Mouse (Mus musculus) spleen, adult 2 months (tissue): ENCODE measurements around the gene Sumo2. TPM values are rescaled to one million over a fixed set of nuclear protein-coding genes. Genes with fewer than 3 reads are reported as not detected.
"Not testable (repeated sequence)": the region's sequence is repeated elsewhere in the genome, so short reads cannot be mapped to it uniquely, and the experiment has no call there.

Experiments used
- DNase-seq, 2 experiments: peaks; one replicate each; pipeline versions ENCODE4 v3.0.0 to v3.0.0-alpha.2; 2012 to 2021; ENCODE audit warnings: low spot score in 2 of 2, low read depth in 1 of 2
- H3K27ac ChIP-seq: fragments of 200-500 bp; 2 replicates; pipeline ENCODE4 v1.5.1; 2012; ENCODE audit warnings: low read length, inconsistent platforms; ENCODE audit not compliant: insufficient read depth
- H3K27me3 ChIP-seq: fragments of 200-500 bp; 2 replicates; pipeline ENCODE4 v1.6.1; 2012; ENCODE audit warnings: mild to moderate bottlenecking, moderate library complexity, low read length, inconsistent platforms; ENCODE audit not compliant: control insufficient read depth, insufficient read depth
- H3K36me3 ChIP-seq: fragments of 200-500 bp; 2 replicates; pipeline ENCODE4 v1.6.1; 2012; ENCODE audit warnings: mild to moderate bottlenecking, low read length, inconsistent platforms; ENCODE audit not compliant: control insufficient read depth, insufficient read depth
- H3K4me1 ChIP-seq: fragments of 200-500 bp; 2 replicates; pipeline ENCODE4 v1.6.1; 2011; ENCODE audit warnings: inconsistent platforms; ENCODE audit not compliant: control insufficient read depth, insufficient read depth, insufficient read length
- H3K4me3 ChIP-seq: fragments of 200-500 bp; 2 replicates; pipeline ENCODE4 v1.5.1; 2011; ENCODE audit warnings: mild to moderate bottlenecking, inconsistent platforms; ENCODE audit not compliant: insufficient read depth, insufficient read length; ENCODE audit errors: extremely low read depth
- CTCF ChIP-seq: fragments of 200-500 bp; IDR thresholded peaks from 2 replicates; pipeline ENCODE4 v1.5.1; 2011; ENCODE audit warnings: mild to moderate bottlenecking, inconsistent platforms; ENCODE audit not compliant: insufficient read depth, insufficient read length, insufficient replicate concordance; ENCODE audit errors: extremely low read depth
- POLR2A ChIP-seq: fragments of 200-500 bp; IDR thresholded peaks from 2 replicates; pipeline ENCODE4 v1.6.1; 2011; ENCODE audit warnings: low read depth, low read length, inconsistent platforms
- WGBS: fragments of 180-500 bp; shearing (Covaris S2); methylation state at CpG from one replicate; pipeline ENCODE4 v1.1.7; 2018; 5-methylcytosine and 5-hydroxymethylcytosine counted together
- polyA plus RNA-seq: library from polyadenylated mRNA; depleted of rRNA; stranded (reverse); fragments of >200 nt; gene quantifications from 2 replicates; pipeline ENCODE4 v1.2.3, GENCODE M21; 2012

The Sumo2 gene
- polyA plus RNA-seq, 1 experiment, result 28.3 TPM

DNA sequence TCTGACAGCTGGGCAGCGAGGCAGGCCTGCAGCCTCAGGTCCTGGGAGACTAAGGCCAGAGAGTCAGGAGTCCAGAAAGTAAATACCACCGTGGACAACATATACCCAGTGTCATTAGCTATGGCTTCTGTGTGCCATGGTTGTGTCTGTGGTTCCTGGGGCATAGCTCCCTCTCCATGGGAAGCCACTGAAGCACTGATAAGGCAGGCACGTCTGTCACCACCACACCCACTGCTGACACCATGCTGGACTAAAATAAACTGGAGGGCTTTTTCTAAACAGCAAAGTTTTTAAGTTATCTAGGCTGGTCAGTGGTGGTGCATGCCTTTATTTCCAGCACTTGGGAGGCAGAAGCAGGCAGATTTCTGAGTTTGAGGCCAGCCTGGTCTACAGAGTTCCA, 29.5 kb downstream of the Sumo2 start:
- peaks cover 9% of the 10 kb centered on the region for H3K36me3 ChIP-seq
- H3K27me3 ChIP-seq, result no peaks in the 10 kb centered on the region
- TF ChIP-seq CTCF, result no peak
- no peak for TF ChIP-seq POLR2A
- H3K4me3 ChIP-seq, result no peak overlapping the region
- DNase-seq, result no peak
- no peak overlapping the region for H3K27ac ChIP-seq
- 73% methylated on average over 3 of the region's 3 CpGs for WGBS
- peaks cover 25% of the 10 kb centered on the region; the same call in 1 of the 2 replicates for H3K4me1 ChIP-seq

DNA sequence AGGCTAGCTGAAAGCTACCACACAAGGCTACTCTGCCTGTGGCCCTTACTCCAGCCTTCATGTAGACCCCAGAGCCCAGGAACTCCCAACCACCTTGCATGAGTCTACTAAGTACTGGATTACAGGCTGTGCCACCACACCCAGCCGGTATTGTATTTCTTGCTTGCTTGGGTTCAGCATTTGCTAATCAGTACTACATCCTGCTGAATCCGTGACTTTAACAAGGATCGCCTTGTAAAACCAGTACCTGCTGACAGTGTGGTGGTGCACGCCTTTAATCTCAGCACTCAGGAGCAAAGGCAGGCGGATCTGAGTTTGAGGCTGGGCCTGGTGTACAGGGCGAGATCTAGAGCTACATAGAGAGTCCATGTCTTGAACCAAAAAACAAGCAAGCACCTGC, 33.4 kb downstream of the Sumo2 start:
- peaks cover 27% of the 10 kb centered on the region for H3K36me3 ChIP-seq
- TF ChIP-seq POLR2A (no peak), CTCF (no peak)
- WGBS, result 94% methylated on average over 6 of the region's 6 CpGs
- H3K4me3 ChIP-seq, result no peak overlapping the region
- H3K4me1 ChIP-seq, result no peaks in the 10 kb centered on the region; the same call in 1 of the 2 replicates
- H3K27me3 ChIP-seq, result no peaks in the 10 kb centered on the region
- H3K27ac ChIP-seq, result no peak overlapping the region
- no peak for DNase-seq

DNA sequence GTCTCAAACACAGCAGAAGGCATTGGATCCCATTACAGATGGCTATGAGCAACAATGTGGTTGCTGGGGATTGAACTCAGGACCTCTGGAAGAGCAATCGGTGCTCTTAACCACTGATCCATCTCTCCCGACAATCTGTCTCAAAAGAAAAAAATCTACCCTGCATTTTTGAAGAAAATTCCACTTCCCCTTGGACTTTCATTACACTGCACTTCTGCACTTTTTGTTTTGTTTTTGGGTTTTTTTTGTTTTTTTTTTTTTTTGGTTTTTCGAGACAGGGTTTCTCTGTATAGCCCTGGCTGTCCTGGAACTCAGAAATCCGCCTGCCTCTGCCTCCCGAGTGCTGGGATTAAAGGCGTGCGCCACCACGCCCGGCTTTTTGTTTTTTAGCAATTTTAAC, 39.5 kb downstream of the Sumo2 start:
- H3K4me3 ChIP-seq, DNase-seq, H3K4me1 ChIP-seq, H3K27me3 ChIP-seq, H3K27ac ChIP-seq: not testable (repeated sequence)
- peaks cover 21% of the 10 kb centered on the region for H3K36me3 ChIP-seq
- 89% methylated on average over 9 of the region's 9 CpGs for WGBS

DNA sequence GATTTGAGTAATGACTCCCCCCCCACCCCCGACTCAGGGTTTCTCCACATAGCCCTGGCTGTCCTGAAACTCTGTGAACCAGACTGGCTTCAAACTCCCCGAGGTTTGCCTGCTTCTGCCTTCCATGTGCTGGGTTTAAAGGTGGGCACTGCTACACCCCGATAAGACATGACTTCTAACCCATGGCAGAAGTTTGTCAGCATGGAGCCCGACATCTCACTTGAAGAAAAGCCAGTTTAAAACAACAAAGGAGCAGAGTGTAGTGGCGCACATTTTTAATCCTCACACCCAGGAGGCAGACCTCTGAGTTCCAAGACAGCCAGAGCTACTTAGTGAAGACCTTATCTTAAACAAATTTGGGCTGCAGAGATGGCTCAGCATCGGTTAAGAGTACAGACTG, 43.7 kb downstream of the Sumo2 start:
- peak overlapping the region; percentile 80 for H3K4me3 ChIP-seq

DNA sequence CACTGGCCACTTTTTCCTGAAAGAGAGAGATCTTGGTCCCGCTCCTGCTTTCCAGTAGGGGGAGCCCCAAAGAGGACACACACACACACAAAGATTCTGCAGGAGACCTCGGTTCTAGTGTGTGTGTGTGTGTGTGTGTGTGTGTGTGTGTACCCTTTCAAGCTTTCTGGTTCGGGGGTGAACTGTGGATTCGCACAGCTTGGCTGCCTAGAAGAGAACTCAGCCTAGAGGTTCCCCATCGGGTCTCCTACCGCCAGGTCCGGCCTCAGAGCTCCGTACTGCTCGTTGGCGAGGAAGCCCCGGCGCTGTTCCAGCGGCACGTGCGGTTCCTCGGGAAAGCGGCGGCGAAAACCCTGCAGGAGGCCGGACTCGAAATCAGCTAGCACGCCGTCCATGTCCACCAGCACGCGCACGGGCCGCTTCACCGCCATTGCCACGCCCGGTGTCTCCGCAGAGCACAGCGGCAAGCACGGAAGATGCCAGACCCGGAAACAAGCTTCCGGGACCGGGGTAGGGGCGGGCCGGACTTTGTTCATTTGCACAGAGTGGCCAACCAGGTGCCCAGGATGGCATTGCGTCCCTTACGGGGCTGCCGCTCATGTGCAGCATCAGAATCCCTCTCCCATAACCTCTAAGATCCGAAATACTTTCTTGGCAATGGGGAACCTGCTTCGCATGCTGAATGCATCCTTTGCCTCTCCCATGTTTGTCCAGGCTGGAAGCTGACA, 44.6 kb downstream of the Sumo2 start, which contains the start of gene Nt5c:
Gene Nt5c (minus strand): TSS at position 507 of the 728 bp plus-strand sequence.
- peak; percentile 59 to 87 for DNase-seq
- WGBS, result under 1% methylated on average over 43 of the region's 43 CpGs

More for the DNA sequence above, 43.7 kb downstream of the Sumo2 start:
- H3K27me3 ChIP-seq, result no peaks in the 10 kb centered on the region
- peaks cover 5% of the 10 kb centered on the region; the same call in 1 of the 2 replicates for H3K4me1 ChIP-seq
- H3K27ac ChIP-seq, result no peak overlapping the region
- peaks cover 20% of the 10 kb centered on the region for H3K36me3 ChIP-seq
- no peak for TF ChIP-seq POLR2A
- TF ChIP-seq CTCF, result no peak
- no peak for DNase-seq
- WGBS, result 34% methylated on average over 6 of the region's 6 CpGs

DNA sequence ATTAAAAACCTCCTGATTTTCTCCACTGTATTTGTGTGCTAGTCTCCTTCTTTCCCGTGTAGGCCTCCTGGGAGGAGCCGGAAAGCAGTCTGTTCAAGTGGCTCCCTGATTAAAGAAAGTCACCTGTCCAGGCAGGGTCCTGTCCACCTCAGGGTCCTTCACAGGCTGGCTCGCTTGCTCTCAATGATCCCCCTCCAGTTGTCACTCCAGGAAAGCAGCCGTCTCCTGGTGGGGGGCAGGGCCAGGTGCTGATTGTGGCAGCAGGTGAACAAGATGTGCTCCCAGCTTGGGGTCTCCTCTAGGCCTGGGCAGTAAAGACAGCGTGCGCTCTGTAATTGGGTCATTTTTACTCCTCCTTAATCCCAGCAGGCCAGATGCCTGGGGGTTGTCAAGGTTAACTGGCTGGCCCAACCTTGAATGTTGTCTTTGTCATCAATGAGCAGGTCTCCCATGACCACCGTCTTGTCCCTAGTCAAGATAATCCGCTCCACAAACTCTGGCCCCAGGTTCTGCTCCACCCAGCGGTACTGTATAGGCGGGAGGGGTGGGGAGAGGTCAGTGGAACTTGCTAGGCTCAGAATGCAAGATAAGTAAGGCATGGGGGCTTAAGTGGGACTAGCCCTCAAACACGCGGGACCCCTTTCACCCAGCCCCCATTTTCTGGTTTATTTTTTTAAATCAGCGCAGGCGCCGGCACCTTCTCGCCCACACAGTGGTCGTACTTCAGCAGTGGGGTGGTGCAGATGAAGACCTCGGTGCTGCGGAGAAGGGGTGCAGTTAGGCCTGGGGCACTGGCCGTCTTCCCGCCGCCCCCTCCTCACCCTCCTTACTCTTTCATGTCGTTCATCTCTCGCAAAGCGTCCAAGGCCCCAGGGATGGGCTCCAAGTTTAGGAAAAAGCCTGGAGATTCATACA, 45.4 kb downstream of the Sumo2 start:
- no peak for TF ChIP-seq CTCF
- peak overlapping the region; percentile 80 for H3K27ac ChIP-seq
- WGBS, result 50% methylated on average over 25 of the region's 25 CpGs
- H3K36me3 ChIP-seq, result peaks cover 19% of the 10 kb centered on the region
- H3K4me3 ChIP-seq, result peak overlapping the region; percentile 80; the same call in 1 of the 2 replicates
- no peaks in the 10 kb centered on the region for H3K27me3 ChIP-seq
- no peak for DNase-seq
- H3K4me1 ChIP-seq, result peaks cover 5% of the 10 kb centered on the region; the same call in 1 of the 2 replicates

More for the DNA sequence above, 44.6 kb downstream of the Sumo2 start, which contains the start of gene Nt5c:
- H3K4me3 ChIP-seq, result peak within 1 kb of the TSS; percentile 80
- H3K4me1 ChIP-seq, result peaks cover 5% of the 10 kb centered on the region; the same call in 1 of the 2 replicates
- H3K27ac ChIP-seq, result peak within 1 kb of the TSS; percentile 80
- peaks cover 17% of the 10 kb centered on the region for H3K36me3 ChIP-seq
- no peaks in the 10 kb centered on the region for H3K27me3 ChIP-seq
- TF ChIP-seq POLR2A (peak; percentile 92), CTCF (peak; percentile 40; the same call in 1 of the 2 replicates)
